Mouse (Mus musculus): ENCODE measurements at regions not wholly inside any gene's neighbourhood (a gene's known extent, or its start where the extent isn't known, plus 50 kb on each side); places are given as distances from the start of the nearest gene placed in this dataset.

DNA sequence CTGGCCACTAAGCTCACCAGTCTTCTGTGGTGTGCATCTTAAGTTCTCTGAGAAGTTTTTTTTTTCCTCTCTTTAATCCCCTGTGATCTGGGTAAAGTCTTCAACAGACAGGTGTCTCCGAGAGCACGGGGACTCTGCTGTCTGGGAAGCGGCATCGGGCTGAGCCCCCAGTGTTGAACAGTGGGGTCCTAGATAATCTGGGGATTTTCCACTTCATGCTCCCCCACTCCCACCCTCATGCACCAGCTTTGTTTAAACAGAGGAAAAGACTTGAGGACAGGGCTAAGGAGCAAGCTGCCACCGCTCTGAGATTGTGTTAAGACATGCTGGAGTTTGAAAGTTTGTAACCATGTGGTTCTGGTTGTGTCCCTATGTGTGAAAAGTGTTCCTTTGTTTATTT, 538.4 kb downstream of the Ccdc171 start:
- no peak overlapping the region for H3K4me2 ChIP-seq
- H3K4me1 ChIP-seq = no peaks in the 10 kb centered on the region
- H3K9ac ChIP-seq = no peak overlapping the region
- no peaks in the 10 kb centered on the region for H3K36me3 ChIP-seq (replicated peaks)
- H3K4me3 ChIP-seq (replicated peaks) = no peak overlapping the region
- ATAC-seq (ENCODE audit: low FRiP score) = no peak
- H3K27me3 ChIP-seq = peaks cover 10% of the 10 kb centered on the region; the same call in 1 of the 2 replicates
- WGBS = 71% methylated on average over 5 of the region's 5 CpGs
- no peaks in the 10 kb centered on the region for H3K9me3 ChIP-seq
- H3K27ac ChIP-seq = no peak overlapping the region

GRCm38 (mm10) chr4:84064614-84065456, 539.5 kb downstream of the Ccdc171 start:
- peaks cover 10% of the 10 kb centered on the region; the same call in 1 of the 2 replicates for H3K27me3 ChIP-seq
- peak; percentile 89 for ATAC-seq (ENCODE audit: low FRiP score)
- H3K9me3 ChIP-seq = no peaks in the 10 kb centered on the region
- H3K36me3 ChIP-seq (replicated peaks) = no peaks in the 10 kb centered on the region
- no peak overlapping the region for H3K9ac ChIP-seq
- H3K4me2 ChIP-seq = no peak overlapping the region
- WGBS = 26% methylated on average over 15 of the region's 15 CpGs
- no peak overlapping the region for H3K27ac ChIP-seq
- no peak overlapping the region for H3K4me3 ChIP-seq (replicated peaks)
- no peaks in the 10 kb centered on the region for H3K4me1 ChIP-seq

- Histone ChIP-seq H3K4me3 (replicated peaks) (no peak overlapping the region), H3K4me2 (no peak overlapping the region), H3K9ac (no peak overlapping the region), H3K4me1 (no peaks in the 10 kb centered on the region), H3K27me3 (peaks cover 10% of the 10 kb centered on the region; the same call in 1 of the 2 replicates), H3K36me3 (replicated peaks) (no peaks in the 10 kb centered on the region), H3K9me3 (no peaks in the 10 kb centered on the region), H3K27ac (no peak overlapping the region)
- ATAC-seq (ENCODE audit: low FRiP score) = no peak
- 77% methylated on average over 12 of the region's 12 CpGs for WGBS
Measured at GRCm38 (mm10) chr4:84065457-84066124, 540.2 kb downstream of the Ccdc171 start.

DNA sequence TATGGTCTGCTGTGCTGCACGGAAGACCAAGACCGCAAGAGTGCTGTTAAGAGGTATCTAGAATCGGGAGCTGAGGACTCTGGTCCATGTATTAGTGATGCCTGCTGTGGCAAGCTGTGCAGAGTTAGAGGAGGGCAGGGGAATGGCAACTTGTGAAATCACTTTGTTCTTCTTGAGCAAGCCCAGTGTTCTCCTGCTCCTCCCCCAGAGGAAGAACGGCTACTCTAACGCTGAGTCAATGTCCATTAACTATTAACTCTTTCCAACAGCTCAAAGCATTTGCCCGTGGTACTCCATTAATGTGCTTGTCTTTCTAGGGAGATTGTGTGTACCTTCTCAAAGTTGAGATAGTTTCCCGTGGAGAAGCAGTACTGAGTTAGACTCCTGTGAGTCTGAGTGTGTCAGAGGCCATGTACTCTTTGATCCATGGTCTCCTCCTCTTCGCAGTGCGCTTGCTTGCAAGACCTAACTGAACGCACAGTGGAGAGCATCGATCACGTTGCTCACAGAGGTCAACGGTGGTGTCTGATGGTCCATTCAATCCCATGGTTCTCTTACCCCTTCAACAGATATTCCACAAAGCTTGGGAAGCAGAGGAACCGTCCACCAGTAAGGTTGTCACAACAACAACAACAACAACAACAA, 542.7 kb downstream of the Ccdc171 start:
- ATAC-seq (ENCODE audit: low FRiP score) = no peak
- H3K27me3 ChIP-seq = 0 out of 2 replicates have a peak, but pooled peaks cover 2% of the 10 kb centered on the region
- H3K4me2 ChIP-seq = no peak overlapping the region
- no peak overlapping the region for H3K27ac ChIP-seq
- no peak overlapping the region for H3K4me3 ChIP-seq (replicated peaks)
- WGBS = 90% methylated on average over 14 of the region's 14 CpGs
- H3K4me1 ChIP-seq = no peaks in the 10 kb centered on the region
- H3K9me3 ChIP-seq = no peaks in the 10 kb centered on the region
- no peaks in the 10 kb centered on the region for H3K36me3 ChIP-seq (replicated peaks)
- no peak overlapping the region for H3K9ac ChIP-seq

DNA sequence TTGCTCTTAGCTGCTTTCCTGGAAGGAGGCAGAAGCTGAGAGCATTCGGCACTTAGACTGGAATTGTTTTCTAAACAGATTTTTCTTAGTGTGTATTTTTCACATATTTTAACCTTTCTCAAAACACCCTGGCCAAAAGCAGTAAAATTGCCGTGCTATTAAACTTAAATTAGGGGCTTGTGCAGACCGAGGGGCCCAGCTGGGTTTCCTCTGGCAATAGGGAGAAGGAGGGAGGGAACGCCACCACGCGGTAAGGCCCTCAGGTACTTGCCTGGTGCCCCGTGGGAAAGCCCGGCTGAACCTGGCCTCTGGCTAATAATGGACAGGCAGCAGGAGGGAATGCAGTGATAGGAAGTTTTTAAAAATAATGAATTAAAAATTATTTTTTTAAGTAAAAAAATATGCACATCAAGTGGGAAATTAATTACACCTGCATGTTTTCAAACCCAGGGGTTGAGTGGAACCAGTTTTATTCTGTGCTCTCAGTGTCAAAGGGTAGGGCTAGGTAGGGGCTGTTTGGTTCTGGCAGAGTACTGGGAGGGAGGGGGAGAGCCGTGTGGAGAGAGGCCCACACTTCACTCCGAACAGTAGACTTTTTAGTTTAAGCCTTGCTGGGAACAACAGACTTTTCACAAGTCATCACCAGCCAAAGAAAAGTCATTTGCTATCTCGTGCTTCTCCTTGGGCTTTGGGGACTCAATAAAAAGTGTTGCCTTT, 543.8 kb downstream of the Ccdc171 start:
- Histone ChIP-seq H3K4me3 (replicated peaks) (no peak overlapping the region), H3K27me3 (0 out of 2 replicates have a peak, but pooled peaks cover 2% of the 10 kb centered on the region), H3K9me3 (no peaks in the 10 kb centered on the region), H3K9ac (no peak overlapping the region), H3K36me3 (replicated peaks) (no peaks in the 10 kb centered on the region), H3K27ac (no peak overlapping the region), H3K4me1 (no peaks in the 10 kb centered on the region), H3K4me2 (no peak overlapping the region)
- 42% methylated on average over 11 of the region's 11 CpGs for WGBS
- no peak for ATAC-seq (ENCODE audit: low FRiP score)

GRCm38 (mm10) chr4:84069681-84070080, 544.3 kb downstream of the Ccdc171 start:
- H3K36me3 ChIP-seq (replicated peaks) = no peaks in the 10 kb centered on the region
- ATAC-seq (ENCODE audit: low FRiP score) = no peak
- no peak overlapping the region for H3K4me2 ChIP-seq
- 0 out of 2 replicates have a peak, but pooled peaks cover 2% of the 10 kb centered on the region for H3K27me3 ChIP-seq
- no peaks in the 10 kb centered on the region for H3K9me3 ChIP-seq
- no peaks in the 10 kb centered on the region for H3K4me1 ChIP-seq
- H3K9ac ChIP-seq = no peak overlapping the region
- H3K4me3 ChIP-seq (replicated peaks) = no peak overlapping the region
- H3K27ac ChIP-seq = no peak overlapping the region
- WGBS = 84% methylated on average over 13 of the region's 13 CpGs

DNA sequence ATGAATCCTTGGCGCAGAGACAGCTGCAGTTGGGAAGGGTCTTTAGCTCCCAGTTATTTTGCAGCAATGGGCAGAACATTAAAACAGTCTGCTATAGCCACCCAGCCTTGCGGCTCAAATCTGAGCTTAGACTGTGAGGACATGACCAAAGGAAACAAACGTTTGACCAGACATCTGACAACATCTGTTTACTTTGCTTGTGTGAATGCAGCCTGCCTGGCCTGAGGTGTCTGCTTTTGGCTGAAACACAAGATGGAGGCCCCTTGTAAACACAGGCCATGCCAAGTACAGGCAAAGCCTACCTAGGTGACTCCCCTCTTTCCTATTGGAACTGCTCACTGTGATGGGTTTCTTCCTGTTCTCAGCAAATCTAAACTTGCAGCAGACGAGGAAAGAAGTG, 544.7 kb downstream of the Ccdc171 start:
- no peak overlapping the region for H3K4me2 ChIP-seq
- H3K9me3 ChIP-seq = no peaks in the 10 kb centered on the region
- 79% methylated on average over 4 of the region's 4 CpGs for WGBS
- H3K36me3 ChIP-seq (replicated peaks) = no peaks in the 10 kb centered on the region
- H3K27ac ChIP-seq = no peak overlapping the region
- H3K4me1 ChIP-seq = no peaks in the 10 kb centered on the region
- no peak overlapping the region for H3K4me3 ChIP-seq (replicated peaks)
- H3K27me3 ChIP-seq = 0 out of 2 replicates have a peak, but pooled peaks cover 2% of the 10 kb centered on the region
- ATAC-seq (ENCODE audit: low FRiP score) = no peak
- no peak overlapping the region for H3K9ac ChIP-seq

- 84% methylated on average over 5 of the region's 5 CpGs for WGBS
- Histone ChIP-seq H3K4me3 (replicated peaks) (no peak overlapping the region), H3K9me3 (no peaks in the 10 kb centered on the region), H3K4me2 (no peak overlapping the region), H3K27me3 (no peaks in the 10 kb centered on the region), H3K4me1 (no peaks in the 10 kb centered on the region), H3K36me3 (replicated peaks) (no peaks in the 10 kb centered on the region), H3K9ac (no peak overlapping the region), H3K27ac (no peak overlapping the region)
- ATAC-seq (ENCODE audit: low FRiP score) = no peak
Measured at GRCm38 (mm10) chr4:84072096-84072495, 546.8 kb downstream of the Ccdc171 start.

DNA sequence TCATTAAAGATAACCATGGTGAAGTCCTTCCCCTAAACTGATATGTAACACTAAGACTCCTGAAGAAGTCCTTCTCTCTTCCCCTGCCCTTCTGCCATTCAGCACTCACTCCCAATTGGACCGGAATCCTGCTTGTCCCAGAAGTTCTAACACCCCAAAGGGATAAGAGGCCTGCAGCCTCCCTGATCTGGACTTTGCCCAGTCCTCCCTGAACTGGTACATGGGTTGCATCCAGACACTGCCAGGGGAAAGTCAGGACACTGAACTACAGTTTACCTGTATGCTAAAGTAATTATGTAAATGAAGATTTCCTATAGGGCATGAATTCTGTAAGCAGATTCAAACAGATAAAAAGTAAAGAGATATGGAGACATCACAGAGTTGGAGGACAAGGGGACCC, 551.2 kb downstream of the Ccdc171 start:
- Histone ChIP-seq H3K4me1 (no peaks in the 10 kb centered on the region), H3K4me3 (replicated peaks) (no peak overlapping the region), H3K9me3 (no peaks in the 10 kb centered on the region), H3K27me3 (no peaks in the 10 kb centered on the region), H3K36me3 (replicated peaks) (no peaks in the 10 kb centered on the region), H3K27ac (no peak overlapping the region), H3K4me2 (no peak overlapping the region), H3K9ac (no peak overlapping the region)
- 96% methylated on average over 1 of the region's 1 CpGs for WGBS
- no peak for ATAC-seq (ENCODE audit: low FRiP score)

- Histone ChIP-seq H3K9ac (no peak overlapping the region), H3K36me3 (replicated peaks) (no peaks in the 10 kb centered on the region), H3K27ac (no peak overlapping the region), H3K4me3 (replicated peaks) (no peak overlapping the region), H3K27me3 (no peaks in the 10 kb centered on the region), H3K4me1 (no peaks in the 10 kb centered on the region), H3K9me3 (no peaks in the 10 kb centered on the region), H3K4me2 (no peak overlapping the region)
- WGBS = 87% methylated on average over 2 of the region's 2 CpGs
- no peak for ATAC-seq (ENCODE audit: low FRiP score)
Measured at GRCm38 (mm10) chr4:84079516-84079915, 554.2 kb downstream of the Ccdc171 start.

- WGBS = 78% methylated on average over 7 of the region's 7 CpGs
- Histone ChIP-seq H3K4me3 (replicated peaks) (no peak overlapping the region), H3K9me3 (no peaks in the 10 kb centered on the region), H3K4me2 (no peak overlapping the region), H3K9ac (no peak overlapping the region), H3K27me3 (no peaks in the 10 kb centered on the region), H3K27ac (no peak overlapping the region), H3K36me3 (replicated peaks) (no peaks in the 10 kb centered on the region), H3K4me1 (no peaks in the 10 kb centered on the region)
- no peak for ATAC-seq (ENCODE audit: low FRiP score)
Measured at GRCm38 (mm10) chr4:84081518-84081917, 556.2 kb downstream of the Ccdc171 start.

GRCm38 (mm10) chr4:84088166-84088565, 562.8 kb downstream of the Ccdc171 start:
- Histone ChIP-seq H3K27me3 (no peaks in the 10 kb centered on the region), H3K9ac (no peak overlapping the region), H3K9me3 (no peaks in the 10 kb centered on the region), H3K36me3 (replicated peaks) (no peaks in the 10 kb centered on the region), H3K4me3 (replicated peaks) (no peak overlapping the region), H3K27ac (no peak overlapping the region), H3K4me1 (no peaks in the 10 kb centered on the region; the same call in 1 of the 2 replicates), H3K4me2 (no peak overlapping the region)
- no peak for ATAC-seq (ENCODE audit: low FRiP score)
- 87% methylated on average over 12 of the region's 12 CpGs for WGBS

Data from forebrain, embryonic 12.5 days (tissue).